Mouse (Mus musculus): ENCODE measurements around the gene Cdk17.
A peak's percentile ranks its signal among the peaks of the same experiment; 100 is the strongest.

The Cdk17 gene

DNA sequence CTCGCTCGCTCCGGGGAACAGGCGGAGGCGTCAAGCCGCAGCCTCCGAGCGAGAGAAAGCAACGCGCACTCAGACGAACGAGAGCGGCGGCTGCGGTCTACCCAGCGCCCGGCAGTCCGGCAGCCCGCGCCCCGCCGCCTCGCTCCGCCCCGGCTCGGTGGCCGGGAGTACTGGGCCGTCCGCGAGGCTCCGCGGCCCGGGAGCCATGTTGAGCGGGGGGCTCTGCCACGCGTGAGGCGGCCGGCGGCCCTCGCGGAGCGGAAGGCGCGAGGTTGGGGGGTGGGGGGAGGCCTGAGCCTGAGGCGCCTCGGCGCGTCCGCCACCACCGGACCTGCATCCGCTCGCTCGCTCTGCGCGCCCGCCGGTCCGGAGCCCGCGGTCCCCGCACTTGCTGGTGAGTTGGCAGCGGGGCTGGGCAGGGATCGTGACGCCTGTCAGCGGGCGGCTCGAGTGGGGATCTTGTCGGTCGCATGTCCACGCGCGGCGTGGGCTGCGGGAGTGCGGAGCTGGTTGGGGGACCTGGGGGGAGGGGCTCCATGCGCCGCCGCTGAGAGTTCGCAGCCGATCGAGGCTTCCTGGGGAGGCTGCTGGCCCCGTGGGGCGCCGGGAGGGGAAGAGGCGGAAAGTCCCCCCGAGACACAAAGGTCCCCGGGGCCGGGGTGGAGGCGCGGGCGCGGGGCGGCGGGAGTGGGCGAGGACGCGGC, at the start of gene Cdk17:
Cdk17 (plus strand) TSS at position 69 of the 704 bp plus-strand sequence.
- no peak for DNase-seq (ENCODE audit: low read depth, low spot score)

DNA sequence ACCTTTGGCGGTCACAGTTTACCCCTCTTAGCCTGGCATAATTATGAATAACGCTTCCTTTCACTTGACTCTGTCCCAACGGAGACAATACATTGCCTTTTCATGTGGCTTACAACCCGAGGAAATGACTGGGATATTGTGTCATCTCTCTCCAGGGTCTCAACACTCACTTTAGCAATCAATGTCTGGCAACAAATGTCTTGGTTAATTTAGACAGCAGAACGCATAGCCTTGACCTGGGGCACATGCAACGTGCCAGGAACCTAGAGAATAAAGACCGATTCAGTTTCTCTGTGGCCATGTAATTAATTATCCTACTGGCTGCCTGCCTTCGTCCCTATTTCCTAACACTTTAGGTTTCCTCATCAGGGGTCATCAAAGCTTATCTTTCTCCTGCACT, 49.3 kb upstream of the Cdk17 start:
- no peak for DNase-seq (ENCODE audit: low read depth, low spot score)

DNA sequence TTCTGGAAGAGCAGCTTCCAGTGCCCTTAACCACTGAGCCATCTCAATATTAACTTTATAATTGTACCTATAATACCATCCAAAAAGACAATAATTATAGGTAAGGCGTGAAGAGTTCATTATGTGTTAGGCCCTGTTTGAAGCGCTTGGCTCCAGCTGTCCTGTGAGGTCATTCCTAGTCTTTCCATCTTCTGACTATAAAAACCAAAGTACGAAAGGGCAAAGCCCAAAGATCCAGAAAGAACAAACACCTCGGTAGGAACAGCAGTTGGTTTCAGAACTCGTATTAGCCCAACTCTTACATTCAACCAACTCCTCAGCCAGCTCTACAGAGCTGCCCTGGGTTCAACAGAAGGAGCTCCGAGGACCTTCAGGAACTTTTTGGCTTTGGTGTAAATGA, 48.7 kb upstream of the Cdk17 start:
- no peak for DNase-seq (ENCODE audit: low read depth, low spot score)

DNA sequence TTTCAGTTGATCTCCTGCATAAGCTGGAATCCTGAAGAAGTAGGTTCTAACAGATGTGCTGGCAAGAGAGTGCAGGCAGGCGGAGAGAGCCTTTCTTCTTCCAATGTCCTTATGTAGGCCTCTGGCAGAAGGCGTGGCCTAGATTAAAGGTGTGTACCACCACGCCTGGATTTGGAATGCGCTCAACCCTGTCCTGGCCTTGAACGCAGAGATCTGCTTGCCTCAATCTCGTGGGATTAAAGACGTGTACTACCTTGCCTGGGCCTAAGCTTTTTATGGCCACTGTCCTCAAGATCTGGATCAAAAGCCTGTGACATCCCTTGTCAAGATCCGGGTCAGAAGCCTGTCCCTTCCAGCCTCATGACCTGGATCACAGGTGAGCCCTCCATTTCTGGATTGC, 46.7 kb upstream of the Cdk17 start:
- DNase-seq (ENCODE audit: low read depth, low spot score): no peak

DNA sequence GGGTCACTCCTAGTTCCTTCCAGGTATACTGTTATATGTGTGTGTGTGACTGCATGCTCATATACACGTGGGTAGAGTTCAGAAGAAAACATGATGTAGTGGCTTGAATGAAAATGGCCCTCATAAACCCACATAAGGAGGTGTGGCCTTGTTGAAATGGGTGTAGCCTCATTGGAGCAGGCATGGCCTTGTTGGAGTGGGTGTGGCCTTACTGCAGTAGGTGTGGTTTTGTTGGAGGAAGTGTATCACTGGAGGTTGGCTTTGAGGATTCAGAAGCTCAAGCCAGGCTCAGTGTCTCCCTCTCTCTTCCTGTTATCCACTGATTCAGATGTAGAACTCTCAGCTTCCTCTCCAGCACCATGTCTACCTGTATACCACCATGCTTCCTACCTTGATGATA, 45.9 kb upstream of the Cdk17 start:
- DNase-seq (ENCODE audit: low read depth, low spot score): peak; percentile 40

DNA sequence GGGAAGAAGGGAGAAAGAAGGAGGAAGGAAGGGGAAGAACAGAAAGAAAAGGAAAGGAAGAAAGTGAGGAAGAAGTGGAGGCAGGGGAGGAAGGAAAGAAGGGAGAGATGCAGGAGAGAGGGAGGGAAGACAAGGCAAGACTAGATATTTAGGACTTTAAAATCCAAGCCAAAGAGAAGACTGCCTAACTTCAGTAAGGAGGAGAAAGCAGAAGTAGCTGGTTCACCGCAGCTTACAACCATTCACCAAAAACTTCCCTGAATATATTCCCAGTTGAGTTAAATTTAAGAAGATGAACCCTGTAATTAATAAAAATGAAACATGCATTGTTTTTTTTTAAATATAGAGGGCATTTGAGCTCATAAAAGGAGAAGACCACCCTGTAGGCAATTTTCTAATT, 44.9 kb upstream of the Cdk17 start:
- no peak for DNase-seq (ENCODE audit: low read depth, low spot score)

DNA sequence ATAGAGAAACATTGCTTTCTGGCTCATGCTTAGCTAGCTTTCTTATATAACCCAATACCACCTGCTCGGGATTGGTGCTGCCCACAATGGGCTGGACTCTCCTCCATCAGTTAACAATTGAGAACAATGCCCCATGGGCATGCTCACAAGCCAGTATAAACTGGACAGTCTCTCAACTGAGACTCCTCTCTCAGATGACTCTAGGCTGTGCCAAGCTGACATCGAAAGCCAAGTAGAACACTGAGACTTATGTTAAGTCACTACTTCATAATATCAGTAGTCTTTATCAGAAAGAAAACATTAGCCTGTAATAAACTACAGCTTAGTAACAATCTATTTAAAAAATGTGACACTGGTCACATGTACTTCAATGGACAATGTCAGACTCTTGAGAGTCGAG, 44.0 kb upstream of the Cdk17 start:
- no peak for DNase-seq (ENCODE audit: low read depth, low spot score)

DNA sequence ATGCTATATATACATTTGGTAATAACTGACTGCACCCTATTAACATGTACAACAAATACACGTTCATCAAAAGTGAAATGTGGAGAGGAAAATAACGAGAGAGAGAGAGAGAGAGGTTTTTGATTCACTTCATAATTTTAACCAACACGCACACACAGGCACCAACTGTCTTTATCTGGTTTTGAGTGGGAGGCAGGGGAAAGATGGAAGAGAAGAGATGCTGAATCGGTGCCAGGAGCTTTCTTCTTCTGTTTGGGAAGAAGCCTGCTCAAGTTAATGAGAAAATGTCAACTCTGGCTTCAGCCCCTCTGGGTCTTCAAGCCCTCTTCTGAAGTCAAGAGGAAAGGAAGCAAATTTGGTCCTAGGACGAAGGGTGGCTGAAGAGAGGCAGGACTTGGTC, 40.9 kb upstream of the Cdk17 start:
- no peak for DNase-seq (ENCODE audit: low read depth, low spot score)

DNA sequence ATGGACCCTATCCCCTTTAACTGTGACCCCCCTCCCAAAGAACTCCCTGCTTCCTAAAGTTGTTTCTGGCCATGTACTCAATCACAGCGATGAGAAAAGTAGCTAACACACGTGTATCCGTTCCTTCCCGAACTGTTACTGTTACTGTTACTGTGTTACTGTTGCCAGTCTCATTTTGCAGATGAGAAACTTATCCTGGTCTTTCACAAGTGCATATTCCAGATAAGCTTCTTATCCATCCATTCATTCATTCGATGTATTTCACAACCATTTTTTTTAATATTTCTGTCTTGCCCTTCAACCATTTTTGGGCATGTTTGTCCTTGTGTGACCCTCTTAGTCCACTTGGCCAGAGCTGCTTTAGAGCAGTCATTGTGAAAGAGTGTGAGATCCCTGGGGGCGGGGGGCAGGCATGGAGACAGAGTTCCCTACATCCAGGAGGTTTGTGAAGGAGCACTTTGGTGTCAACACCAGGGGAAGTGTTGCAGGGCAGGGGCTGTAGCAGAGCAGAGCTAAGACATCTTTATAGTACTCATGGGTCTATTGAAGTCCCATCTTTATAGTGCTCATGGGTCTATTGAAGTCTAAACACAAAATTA, 39.3 kb upstream of the Cdk17 start:
- DNase-seq (ENCODE audit: low read depth, low spot score): no peak

DNA sequence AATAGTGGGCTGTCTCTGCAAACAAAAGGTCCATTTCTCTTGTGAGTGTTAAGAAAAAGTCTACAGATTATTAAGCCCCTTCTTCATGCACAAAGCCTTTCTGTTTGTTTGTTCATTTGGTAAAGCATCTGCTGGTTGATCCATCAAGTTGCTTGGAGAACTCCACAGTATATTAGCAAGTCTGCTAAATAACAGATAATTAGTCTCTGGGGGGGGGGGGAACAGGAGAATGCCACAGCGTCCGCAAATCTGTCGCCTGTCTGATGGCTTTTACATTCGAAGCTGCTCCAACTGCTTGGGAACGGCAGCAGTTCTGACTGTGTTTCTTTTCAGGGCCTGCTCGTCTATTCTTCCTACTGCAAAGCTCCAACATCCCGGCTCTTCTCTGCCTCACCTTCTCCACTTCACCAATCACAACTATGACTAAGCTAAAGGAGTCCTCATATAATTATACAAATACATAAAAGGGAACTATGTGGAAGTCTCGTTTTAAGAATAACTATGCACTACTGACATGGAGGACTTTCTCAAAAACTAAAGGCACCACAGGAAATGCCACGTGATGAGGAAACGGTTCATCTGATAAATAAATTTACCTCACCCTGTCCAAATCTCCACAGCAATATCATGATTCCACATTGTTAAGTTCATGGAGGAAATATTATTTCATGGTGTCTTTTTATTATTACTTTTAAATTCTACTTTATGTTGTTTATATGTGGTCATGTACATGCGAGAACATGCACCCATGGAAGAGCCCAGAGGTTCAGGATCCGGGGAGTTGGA, 38.1 kb upstream of the Cdk17 start:
- no peak for DNase-seq (ENCODE audit: low read depth, low spot score)

DNA sequence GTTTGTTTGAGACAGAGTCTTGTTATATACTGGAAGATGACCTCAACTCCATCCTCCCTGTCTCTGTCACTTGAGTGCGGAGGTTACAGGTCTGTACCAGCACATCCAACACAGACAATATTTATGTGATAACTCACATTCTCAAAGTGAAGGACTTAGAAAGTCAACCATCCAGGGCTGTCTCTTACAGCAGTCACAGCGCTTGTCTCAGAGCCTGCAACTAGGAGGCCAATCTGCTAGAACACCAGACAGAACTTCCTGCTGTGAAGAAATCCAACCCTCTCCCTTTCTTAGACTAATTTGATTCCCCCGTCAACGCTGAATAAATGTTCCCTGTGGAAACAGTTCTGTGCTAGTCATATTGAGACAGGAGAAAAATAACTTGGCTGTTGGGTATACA, 37.4 kb upstream of the Cdk17 start:
- no peak for DNase-seq (ENCODE audit: low read depth, low spot score)

DNA sequence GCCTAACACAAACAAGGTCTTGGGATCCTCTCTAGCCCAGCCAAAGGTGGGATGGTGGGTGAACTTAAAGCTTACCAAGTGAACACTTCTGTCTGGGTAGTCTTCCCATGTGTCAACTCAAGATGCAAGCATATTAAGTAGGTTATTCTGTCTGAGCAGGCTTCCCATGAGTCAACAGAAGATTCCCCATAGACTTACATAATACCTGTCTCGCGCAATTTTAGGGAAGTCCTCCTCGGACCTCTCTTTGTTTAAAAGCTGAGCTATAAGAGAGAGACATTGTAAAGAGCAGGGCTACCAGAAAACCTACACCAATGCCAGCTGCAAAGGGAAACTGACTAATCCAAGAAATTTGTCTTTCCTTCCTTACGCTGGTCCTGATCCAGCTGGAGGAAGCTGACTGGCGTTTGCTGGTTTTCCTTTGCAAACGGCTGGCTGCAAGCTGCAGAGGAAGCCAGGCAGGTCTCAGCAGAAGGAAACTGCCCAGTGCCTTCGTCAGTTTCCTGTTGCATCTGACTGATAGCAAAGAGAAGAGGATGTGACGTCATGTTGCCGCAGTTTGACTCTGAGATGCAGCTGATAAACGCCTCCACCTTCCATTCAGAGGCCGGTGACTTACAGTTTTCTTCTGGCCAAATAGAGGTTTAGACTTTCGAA, 36.6 kb upstream of the Cdk17 start:
- DNase-seq (ENCODE audit: low read depth, low spot score): no peak

DNA sequence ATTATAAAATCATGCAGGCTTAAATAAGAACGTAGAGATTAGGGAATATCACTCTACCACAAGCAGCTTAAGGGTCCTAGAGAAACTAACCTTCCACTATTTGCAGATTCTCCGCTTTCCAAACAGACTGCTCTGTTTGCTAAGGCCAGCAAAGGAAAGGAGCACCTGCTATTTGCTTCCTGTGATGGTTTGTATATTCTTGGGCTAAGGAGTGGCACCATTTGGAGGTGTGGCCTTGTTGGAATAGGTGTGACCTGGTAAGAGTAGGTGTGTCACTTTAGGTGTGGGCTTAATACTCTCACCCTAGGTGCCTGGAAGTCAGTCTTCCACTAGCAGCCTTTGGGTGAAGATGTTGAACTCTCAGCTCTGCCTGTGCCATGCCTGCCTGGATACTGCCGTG, 34.6 kb upstream of the Cdk17 start:
- no peak for DNase-seq (ENCODE audit: low read depth, low spot score)

DNA sequence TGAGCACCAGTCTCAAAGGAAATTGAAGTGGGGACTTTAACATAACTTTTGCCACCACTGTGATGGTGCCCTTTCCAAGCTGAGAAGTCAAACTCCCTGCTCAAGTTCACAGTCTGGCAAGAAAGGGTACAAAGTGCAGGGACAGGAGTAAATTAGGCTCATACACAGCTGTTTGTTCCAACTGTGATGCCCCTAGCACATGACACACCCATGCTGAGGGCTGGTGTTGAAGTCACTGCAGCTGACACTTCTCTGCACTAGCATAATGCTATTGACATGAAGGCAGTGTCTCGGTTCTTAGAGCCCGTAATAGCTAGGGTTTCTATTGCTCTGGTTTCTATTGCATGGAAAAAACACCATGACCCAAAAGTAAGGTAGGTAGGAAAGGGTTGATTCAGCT, 32.1 kb upstream of the Cdk17 start:
- DNase-seq (ENCODE audit: low read depth, low spot score): no peak

DNA sequence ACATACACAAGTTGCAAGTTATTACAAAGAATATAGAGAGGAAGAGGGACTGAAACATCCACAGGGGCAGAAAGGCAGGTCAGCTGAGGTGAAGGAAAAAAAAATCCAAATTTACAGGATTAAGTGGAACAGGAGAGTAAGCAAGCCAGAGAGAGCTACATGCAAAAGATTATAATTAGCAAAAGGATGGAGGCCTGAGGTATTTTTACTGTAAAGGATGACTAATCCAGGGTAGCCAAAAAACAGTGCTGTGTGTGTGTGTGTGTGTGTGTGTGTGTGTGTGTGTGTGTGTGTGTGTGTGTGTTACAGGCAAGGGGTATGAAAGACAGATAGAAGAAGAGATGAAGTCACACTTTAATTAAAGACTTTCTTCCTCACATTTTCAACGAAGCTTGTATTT, 31.3 kb upstream of the Cdk17 start:
- DNase-seq (ENCODE audit: low read depth, low spot score): no peak

DNA sequence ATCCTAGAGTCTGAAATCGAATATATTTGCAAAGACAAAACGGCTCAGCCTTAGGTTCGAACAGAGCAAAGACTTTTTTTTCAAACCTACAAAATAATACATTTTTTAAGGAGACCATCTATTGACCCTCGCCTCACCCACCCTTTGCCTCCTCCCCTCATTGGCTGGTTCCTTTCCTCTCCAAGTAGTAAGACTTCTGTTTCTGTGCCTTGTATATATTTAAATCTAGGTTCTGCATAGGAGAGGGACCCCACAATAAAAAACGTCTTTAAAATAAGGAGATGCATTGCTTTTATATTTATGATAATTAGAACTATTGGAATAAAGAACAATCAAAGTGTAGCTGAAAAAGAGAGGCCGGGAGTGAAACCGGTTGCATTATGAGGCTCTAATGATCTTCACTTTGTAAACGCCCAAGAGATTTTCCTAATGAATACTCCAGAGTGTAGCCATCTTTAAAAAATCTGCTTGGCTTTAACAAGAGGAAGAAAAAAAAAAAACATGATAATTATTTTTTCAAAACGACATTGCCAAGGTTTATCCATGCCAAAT, 30.7 kb upstream of the Cdk17 start:
- no peak for DNase-seq (ENCODE audit: low read depth, low spot score)

DNA sequence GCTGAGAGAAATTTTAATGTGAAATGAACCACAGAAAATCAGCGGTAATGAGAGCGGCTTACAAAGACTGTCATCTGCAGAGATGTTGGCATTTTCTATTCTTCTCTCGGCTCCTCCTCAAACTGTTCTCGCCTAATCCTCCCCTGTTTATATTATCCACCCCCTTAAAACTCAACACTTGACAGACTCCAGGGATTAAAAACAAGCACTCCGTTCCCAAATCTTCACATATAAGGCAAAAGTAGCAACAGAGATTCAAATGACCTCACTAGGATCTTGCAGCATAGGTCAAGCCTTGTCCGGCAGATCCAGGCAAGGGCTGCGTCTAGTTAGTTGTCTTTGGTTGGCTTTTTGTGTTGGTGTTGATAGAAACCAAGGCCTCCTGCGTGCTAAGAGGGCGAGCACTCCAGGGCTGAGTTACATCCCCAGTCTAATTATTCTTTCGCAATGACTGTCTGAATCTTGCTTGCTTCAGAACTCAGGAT, 30.2 kb upstream of the Cdk17 start:
- no peak for DNase-seq (ENCODE audit: low read depth, low spot score)

DNA sequence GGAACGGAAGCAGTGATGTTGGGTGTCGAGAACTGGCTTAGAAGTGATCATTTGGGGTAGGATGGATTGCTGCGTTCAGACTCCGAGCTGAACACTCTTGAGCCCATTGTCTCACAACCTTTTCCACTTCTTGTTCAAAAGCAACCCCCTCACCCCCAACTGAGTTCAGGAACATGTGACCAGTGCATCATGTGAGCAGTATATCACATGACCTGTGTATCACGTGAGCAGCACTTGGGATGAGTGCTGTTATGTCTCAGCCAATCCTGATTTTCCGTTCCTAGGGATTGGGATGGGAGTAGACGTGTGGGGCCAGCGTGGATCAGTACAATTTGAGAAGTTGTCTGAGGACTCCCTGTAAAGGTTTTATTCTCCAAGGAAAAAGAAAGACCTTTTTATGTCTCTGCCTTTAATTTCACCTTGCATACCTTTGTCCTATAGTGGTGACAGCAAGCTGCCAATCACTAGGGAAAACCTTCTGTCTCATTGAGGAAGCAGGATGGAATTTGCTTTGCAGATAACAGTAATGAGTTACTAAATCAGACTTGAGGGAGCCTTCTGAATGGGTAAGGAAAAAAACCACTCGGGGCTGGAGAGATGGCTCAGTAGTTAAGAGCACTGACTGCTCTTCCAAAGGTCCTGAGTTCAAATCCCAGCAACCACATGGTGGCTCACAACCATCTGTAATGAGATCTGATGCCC, 28.7 kb upstream of the Cdk17 start:
- no peak for DNase-seq (ENCODE audit: low read depth, low spot score)

DNA sequence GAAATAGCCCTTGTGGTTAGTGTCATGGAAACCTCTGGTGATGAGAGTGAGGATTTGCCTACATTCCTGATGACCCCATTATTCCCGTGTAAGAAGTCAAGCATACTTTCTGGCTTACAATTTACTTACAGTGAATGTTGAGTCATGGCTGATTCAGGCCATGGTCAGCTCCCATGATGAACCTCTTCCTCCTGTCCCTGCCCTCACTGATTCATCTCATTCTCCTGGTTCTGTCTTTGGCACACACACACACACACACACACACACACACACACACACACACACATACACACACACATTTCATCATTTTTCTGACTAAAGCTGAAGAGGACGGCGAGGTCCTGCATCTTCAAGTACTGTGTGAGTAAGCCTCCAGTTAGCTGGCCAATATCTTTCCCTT, 21.9 kb upstream of the Cdk17 start:
- DNase-seq (ENCODE audit: low read depth, low spot score): no peak

DNA sequence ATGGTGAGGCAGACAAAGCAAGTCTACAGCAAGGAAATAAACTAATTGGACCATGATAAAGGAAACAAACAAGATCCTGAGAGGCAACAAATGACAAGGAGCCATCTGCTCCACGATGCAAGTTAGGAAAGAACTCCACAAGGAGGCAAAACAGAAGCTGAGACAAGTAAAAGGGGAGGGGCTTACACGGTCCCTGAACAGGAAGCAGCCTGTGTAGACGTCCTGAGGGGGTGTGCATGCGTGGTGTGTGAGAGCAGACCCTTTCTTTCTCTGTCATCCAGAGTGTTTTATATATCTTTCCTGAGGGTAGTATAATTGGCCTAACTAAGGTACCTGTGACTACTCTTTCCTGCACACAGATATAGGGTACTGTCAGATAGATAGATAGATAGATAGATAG, 19.9 kb upstream of the Cdk17 start:
- no peak for DNase-seq (ENCODE audit: low read depth, low spot score)

DNA sequence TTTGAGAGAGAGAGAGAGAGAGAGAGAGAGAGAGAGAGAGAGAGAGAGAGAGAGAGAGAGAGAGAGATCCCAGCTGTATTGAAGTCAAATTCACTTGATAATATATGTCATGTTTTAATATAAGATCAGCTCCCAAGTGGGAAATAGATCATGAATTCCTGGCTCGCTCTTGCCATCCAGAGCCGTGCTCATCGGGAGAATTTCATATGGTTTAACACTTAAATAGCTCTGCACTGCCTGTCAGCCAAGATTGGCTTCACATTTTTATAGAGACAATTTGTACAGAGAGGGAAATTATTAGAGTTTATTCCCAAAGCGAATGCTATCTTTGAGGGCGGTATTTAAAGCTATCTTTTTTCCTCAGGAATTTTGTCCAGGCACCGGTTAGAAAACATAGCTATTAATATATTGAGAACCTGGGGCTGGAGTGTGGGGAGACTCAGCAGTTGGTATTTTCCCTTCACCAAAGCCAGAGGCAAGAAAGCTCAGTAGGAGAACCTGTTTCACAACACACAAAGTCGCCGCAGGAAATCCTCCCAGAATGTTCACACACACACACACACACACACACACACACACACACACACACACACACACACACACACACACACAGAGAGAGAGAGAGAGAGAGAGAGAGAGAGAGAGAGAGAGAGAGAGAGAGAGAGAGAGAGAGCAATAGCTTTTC, 17.9 kb upstream of the Cdk17 start:
- DNase-seq (ENCODE audit: low read depth, low spot score): no peak

Data from c-Kit-negative CD71-positive TER-119-positive erythroid progenitor cells, embryonic 14.5 days (primary cell).